Mouse (Mus musculus) adrenal gland, postnatal 14 days (tissue): ENCODE data around the gene Scd2. TPM values are rescaled to one million over a fixed set of nuclear protein-coding genes. Genes with fewer than 3 reads are reported as not detected.
A peak's percentile ranks its signal among the peaks of the same experiment; 100 is the strongest.
"Not testable (repeated sequence)": the region's sequence is repeated elsewhere in the genome, so short reads cannot be mapped to it uniquely, and the experiment has no call there.

Source experiments
- DNase-seq: peaks from one replicate; pipeline ENCODE4 v3.0.0; 2021; ENCODE audit warnings: mixed read lengths
- long read RNA-seq, 2 experiments: library from polyadenylated mRNA; stranded (forward); transcript quantifications; one replicate each; pipeline ENCODE4 v2.0.0; 2021
- total RNA-seq: library from RNA; stranded (reverse); gene quantifications from 2 replicates; pipeline ENCODE4 v1.2.3, GENCODE M21; 2021

The Scd2 gene
- total RNA-seq: 337 and 408 TPM in 2 replicates
- long read RNA-seq, experiment 1, full-length matches to known transcripts: 161 of 251 reads
- long read RNA-seq, experiment 1, partial matches to known transcripts: 15 of 251 reads
- long read RNA-seq, experiment 1, other reads (novel, unspliced or antisense): 75 of 251 reads
- long read RNA-seq, experiment 2, full-length matches to known transcripts: 125 of 213 reads
- long read RNA-seq, experiment 2, partial matches to known transcripts: 24 of 213 reads
- long read RNA-seq, experiment 2, other reads (novel, unspliced or antisense): 64 of 213 reads

GRCm38 (mm10) chr19:44292941-44293768, at the start of gene Scd2:
TSS of gene Scd2 (plus strand) at chr19:44293674.
- peak; percentile 53 for DNase-seq

- peak; percentile 69 for DNase-seq
Observed at GRCm38 (mm10) chr19:44245761-44246171, 47.7 kb upstream of the Scd2 start.

- DNase-seq: peak; percentile 37
Observed at GRCm38 (mm10) chr19:44246341-44246911, 47.0 kb upstream of the Scd2 start.

- DNase-seq: no peak
Observed at GRCm38 (mm10) chr19:44247281-44248080, 46.0 kb upstream of the Scd2 start.

- peak; percentile 99 for DNase-seq
Observed at GRCm38 (mm10) chr19:44248081-44248853, 45.2 kb upstream of the Scd2 start.

GRCm38 (mm10) chr19:44248854-44249351, 44.6 kb upstream of the Scd2 start:
- no peak for DNase-seq

GRCm38 (mm10) chr19:44251138-44251537, 42.3 kb upstream of the Scd2 start:
- not testable (repeated sequence) for DNase-seq

GRCm38 (mm10) chr19:44251936-44252558, 41.4 kb upstream of the Scd2 start:
- no peak for DNase-seq

GRCm38 (mm10) chr19:44254106-44254505, 39.4 kb upstream of the Scd2 start:
- not testable (repeated sequence) for DNase-seq

- DNase-seq: no peak
Observed at GRCm38 (mm10) chr19:44257377-44257966, 36.0 kb upstream of the Scd2 start.

- DNase-seq: no peak
Observed at GRCm38 (mm10) chr19:44259484-44259883, 34.0 kb upstream of the Scd2 start.

GRCm38 (mm10) chr19:44260487-44260886, 33.0 kb upstream of the Scd2 start:
- DNase-seq: no peak

- DNase-seq: no peak
Observed at GRCm38 (mm10) chr19:44261774-44262173, 31.7 kb upstream of the Scd2 start.

GRCm38 (mm10) chr19:44263581-44263980, 29.9 kb upstream of the Scd2 start:
- no peak for DNase-seq

- no peak for DNase-seq
Observed at GRCm38 (mm10) chr19:44264226-44264625, 29.2 kb upstream of the Scd2 start.

- peak; percentile 65 for DNase-seq
Observed at GRCm38 (mm10) chr19:44265300-44265699, 28.2 kb upstream of the Scd2 start.

- DNase-seq: no peak
Observed at GRCm38 (mm10) chr19:44265911-44266337, 27.6 kb upstream of the Scd2 start.

GRCm38 (mm10) chr19:44266458-44266823, 27.0 kb upstream of the Scd2 start:
- no peak for DNase-seq

- DNase-seq: peak; percentile 95
Observed at GRCm38 (mm10) chr19:44266824-44267498, 26.5 kb upstream of the Scd2 start.
